Mouse (Mus musculus): Measurements from ENCODE around the gene Ehbp1.

The Ehbp1 gene

DNA sequence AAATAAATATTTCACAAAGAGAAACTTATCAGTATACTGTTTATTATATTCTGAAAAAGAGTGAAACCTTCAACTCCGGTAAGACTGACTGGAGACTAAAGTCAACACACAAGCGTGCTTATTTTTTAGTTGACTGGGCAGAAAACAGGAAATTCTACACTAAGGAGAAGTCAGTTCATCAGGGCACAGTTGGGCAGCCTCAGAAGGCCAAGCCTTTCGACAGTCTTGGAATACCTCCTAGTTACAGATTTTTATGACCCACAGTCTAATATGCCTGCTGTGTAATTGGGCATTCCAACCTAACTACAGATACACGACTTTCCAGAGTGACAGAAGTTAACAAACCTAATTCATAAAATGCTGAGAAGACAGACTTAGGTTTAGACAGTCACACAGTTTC is 145.3 kb downstream of the Ehbp1 start:
- no peak for DNase-seq (ENCODE audit: low spot score)

DNA sequence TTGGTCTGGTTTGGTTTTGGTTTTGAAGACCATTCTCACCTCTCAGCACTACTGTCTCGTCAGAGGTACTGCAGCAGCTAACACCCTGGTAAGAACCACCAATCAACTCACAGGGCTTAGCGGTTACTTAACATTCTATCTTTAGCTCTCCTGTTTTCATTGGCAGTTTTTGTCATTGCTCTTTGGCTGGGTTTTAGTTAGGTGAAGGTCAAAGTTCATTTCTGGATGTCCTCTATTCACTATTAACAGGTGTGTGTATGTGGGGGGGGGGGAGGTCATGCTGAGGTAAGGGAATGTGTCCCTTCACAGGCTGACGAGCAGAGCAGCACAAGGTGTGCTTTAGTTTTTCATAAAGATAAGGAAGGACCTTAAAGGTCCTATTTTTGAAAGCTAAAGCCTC is 147.5 kb downstream of the Ehbp1 start:
- DNase-seq (ENCODE audit: low spot score), result no peak

DNA sequence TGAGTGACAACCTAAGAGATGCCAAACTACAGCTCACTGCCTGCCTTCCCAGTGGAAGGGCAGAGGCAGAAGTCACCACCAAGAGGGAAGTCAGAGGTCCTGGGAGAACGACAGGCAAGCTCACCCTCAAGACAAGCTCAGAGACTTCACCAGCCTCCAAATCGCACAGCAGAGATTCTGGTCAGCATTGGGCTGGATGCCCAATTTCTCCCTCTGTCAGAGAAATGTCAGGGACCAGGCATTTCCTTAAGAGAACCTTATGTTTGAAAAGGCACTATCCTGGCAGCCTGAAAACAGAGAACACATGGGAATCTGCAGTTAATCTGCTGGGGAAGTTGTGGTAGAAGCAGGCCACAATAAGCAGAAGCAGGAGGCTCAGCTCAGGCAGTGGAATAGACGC is 151.5 kb downstream of the Ehbp1 start:
- DNase-seq (ENCODE audit: low spot score), result no peak

DNA sequence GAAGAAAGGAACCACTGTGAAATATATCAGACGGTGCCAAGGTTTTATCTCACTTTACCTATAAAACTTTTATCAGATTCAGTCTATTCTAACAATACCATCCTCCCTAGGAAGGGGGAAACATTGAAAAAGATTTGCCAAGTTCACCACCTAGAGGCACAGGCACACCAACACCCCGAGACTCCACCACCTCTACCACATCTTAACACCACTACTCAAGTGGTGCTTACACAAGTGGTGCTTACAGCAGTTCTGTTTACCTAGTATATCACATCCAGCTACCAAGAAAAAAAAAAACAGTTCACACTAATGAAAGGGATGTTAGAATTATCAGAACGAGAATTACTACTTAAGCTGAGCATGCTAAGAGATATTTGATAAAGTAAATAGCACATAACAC is 152.1 kb downstream of the Ehbp1 start:
- DNase-seq (ENCODE audit: low spot score), result no peak

DNA sequence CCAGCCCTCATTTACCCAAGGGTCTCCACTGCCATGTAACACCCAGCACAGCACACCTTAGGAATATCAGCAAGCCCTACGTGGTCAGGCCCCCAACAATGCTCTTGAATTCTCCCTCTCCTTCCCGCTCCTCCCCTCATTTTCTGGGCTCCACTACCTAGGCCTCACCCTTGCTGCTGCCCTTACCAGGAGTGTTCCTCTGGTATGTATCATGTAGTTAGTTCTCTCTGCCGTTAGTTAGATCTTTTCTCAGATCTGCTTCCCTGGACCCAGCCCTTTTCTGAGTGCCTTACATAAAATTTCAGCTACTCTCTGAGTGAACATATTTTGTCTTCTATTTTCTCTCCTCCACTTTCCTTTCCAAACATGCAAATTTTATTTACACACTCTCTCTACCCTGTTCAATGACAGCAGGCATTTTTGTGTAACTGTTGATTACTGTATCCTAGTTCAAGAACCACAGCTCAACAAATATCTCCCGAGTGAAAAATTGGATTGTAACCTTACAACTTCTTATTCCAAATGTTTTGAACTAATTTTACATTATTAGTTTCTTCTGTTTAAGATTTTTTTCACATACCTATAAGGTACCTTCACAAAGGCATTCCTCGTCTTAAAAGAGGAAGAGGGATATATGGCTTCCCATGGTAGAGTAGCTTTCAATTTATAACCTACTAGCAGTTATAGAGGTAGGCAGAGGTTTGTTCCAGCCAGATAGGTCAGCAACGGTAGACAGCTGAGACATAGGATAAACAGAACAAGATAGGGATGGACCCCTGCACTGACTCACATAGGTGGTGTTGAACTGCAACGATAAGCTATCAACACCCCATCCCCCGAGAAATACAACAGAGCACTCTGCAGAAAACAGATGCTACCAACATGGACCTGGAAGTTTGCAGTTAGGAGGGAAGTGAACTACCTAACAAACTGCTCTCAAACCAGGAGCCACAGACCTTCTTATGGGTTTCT is 160.3 kb downstream of the Ehbp1 start:
- DNase-seq (ENCODE audit: low spot score), result no peak

DNA sequence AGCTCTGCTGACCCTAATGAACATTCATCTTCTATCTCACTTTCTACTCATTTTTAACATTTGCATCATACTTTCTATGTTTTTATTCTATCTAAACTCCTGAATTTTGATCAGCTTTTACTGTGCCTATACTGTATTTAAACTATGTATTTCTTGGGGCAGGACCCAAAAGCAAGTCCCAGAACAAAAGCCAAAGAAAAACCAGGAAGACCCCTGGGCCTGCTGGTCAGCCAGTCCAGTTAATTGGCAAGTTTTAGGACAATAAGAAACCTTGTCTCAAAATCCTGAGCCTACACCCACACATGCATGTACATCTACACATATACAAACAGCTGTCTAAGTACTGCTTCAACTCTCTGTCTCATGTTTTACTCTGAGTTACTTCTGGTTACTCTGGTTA is 161.9 kb downstream of the Ehbp1 start:
- no peak for DNase-seq (ENCODE audit: low spot score)

DNA sequence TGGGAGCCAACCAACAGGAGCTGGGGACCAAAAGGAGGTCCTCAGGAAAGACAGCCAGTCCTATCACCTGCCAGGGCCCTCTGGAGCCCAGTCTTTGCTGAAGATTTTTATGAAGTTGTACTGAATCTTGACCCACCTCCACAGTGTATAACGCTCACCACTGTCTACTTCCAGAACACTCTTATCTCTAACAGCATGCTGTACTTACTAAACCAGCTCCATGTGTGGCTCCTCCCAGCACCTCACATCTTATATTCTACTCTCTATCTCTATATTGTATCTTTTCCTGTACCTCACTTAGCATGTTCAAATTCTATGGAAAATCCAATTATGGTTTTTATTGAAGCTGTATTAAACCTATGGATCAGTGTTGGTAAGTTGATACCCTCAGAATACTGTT is 163.5 kb downstream of the Ehbp1 start:
- DNase-seq (ENCODE audit: low spot score), result no peak

DNA sequence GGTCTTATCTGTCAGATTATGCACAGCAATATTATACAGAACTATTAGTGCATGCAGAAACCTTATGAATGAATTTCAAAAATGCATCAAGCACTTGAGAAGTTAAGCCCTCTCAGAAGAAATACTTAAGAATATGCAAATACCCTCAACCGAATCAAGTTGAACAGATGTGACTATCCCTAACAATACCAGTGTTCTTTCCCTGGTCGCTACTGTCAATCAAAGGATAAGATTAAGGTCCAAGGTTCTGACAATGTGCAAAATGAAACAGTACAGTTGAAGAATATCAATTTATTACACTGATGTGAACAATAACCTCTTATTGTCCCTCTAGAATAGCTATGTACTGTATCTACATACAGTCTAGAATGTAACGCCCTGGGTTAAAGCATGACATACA is 167.8 kb downstream of the Ehbp1 start:
- DNase-seq (ENCODE audit: low spot score), result no peak

DNA sequence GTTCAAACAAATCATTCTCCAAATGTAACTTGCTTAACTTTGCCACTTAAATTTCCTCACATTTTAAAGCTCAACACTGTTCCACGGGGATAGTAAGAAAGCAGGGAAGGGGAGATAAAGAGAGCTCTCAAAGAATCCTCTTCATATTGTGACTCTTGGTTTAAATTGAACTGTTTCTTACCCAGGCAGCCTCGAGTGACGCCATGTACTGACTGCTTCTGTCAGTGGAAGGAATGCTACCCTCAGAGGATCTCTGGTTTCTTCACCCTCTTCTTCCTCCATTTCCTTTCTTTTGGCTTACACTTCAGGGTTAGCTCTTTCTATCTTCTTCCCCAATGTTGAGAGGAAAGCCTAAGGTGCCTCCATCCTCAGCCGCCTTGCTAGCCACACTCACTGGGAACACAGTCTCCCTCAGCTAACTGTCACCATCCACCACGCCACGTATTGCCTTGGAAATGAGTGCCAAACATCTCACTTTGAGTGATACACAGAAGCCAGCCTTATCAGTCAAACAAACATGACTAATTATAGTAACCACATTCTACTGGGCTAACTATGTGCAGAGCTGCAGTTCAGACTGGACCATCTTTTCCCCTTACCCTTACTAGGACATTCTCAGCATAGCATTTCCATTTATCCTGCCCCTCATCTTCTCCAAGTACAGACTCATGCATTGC is 171.0 kb downstream of the Ehbp1 start:
- DNase-seq (ENCODE audit: low spot score), result no peak

DNA sequence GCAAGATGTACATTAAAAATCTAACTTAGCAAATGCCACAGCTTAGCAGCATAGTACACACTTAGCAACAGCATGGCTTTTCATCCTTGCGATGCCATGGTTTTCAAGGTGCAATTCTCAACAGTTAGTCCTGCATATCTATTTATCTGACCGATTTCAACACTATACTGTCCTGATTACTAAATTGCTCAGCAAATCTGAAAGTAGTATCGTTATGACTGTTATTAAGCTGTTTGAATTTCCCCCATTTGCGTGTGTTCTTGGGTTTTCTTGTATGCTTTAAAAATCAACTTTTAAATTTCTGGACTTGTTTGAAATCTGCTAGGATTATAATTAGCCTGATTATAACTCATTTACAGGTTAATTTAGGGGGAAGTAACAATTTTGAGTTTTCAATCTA is 184.2 kb downstream of the Ehbp1 start:
- DNase-seq (ENCODE audit: low spot score), result no peak

DNA sequence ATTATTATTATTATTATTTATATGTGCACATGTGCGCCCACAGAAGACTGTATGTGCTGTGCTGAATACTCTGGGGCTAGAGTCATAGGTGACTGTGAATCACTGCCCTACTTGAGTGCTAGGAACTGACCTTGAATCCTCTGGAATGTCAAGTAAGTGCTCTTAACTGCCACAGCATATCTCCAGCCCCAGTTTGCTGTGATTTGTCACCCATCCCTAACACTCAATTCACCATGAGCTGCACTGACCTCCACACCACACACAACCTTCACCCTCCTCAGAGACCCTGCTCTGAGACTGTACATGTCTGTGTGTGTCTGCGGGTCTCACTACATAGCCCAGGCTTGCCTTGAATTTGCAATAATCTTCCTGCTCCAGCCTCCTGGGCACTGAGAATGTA is 185.9 kb downstream of the Ehbp1 start:
- DNase-seq (ENCODE audit: low spot score), result no peak

DNA sequence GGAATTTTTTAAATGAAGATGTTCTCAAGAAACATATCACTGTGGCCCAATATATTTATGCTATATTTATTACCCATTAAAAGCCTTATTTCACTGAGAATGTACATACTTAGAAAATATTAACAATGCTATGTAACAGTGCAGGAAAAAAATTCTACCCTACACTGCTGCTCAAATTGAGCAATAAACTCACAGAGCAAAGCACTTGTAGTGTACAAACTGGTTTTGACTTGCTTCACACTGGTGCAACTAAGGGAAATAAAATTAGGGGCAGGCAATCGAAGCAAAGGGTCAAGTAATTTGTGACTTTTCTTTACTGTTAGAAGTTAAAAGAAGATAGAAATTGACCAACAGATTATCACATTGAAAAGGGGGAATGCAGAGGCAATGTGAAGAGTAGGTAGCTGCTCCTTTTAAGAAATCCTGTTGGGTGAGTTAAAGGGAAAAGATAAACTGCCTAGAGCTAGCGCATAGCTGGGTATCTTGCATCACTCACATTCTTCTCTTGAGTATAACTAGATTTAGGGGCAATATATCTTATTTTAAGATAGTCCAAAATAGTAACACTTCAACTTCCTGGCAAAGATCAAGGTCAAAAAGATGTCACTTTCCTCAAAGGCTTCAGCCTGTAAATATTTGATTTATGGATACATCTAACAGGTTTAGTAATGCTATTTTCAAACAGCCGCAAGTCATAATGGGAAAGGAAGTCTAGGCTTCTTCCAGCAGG is 186.6 kb downstream of the Ehbp1 start:
- DNase-seq (ENCODE audit: low spot score), result no peak

DNA sequence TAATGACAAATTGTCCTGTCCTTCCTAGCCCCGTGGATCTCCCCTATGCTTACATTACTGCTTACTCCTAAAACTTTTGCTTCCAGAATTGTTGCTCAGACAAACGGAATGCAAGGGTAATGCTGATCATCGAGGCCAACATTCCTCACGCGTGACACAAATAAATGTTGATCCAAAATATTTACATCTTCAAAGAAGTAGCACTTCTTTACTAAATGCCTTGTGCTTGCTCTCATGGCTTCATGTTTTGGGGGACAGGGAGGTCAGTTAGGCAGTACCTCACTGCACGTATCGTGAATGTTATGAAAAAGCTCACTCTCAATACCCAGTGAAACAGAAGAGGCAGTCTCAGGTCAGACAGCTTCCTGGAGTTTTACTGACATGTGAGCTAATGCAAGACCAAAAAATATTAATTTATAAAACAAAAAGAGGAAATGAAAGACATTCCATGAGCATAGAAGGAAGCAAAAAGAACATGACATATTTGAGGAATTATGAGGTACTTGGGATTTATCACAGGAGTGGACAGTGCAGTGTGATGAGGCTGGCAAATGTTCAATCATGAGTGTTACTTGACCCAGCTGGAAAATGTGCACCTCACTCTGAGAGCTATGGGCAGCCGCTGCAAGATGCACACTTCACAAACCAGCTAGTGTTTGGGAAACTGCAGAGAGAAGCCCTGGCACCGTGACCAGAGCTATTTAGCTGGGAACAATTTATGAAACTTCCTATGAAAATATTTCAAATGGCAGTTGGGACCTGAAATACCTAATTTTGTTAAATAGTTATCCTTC is 187.4 kb downstream of the Ehbp1 start:
- DNase-seq (ENCODE audit: low spot score), result no peak

DNA sequence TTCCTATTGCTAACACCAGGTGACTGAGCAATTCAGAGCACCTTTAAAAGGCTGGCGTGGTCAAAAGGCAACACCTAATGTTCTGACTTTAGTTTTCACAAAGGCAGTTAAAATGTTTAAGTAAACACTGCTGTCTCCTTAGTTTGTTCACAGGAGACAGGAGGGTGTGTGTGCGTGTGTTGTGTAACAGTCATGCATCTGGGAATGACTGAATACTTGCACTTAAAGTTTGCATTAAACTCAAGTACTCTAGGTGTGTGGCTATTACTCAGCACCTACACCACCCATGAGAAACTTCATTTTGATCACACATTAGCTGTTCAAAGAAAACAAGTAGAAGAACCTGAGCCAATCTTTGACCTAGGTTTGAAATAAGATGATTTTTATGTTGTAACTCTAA is 201.4 kb downstream of the Ehbp1 start:
- DNase-seq (ENCODE audit: low spot score), result no peak

DNA sequence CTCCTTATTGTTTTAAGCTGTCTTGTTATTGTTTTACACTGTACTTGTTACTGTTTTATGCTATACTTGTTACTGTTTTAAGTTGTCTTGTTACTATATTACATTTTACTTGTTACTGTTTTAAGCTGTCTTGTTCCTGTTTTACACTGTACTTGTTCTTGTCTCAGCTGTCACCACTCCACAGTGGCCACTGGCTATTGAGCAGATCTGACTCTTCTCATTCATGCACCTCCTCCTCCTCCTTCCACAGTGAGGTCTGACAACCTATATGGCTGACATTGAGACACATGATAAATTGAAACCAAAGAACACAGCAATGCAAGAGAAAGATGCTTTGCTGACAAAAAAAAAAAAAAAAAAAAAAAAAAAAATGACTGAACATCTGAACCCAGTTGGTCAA is 203.6 kb downstream of the Ehbp1 start:
- no peak for DNase-seq (ENCODE audit: low spot score)

DNA sequence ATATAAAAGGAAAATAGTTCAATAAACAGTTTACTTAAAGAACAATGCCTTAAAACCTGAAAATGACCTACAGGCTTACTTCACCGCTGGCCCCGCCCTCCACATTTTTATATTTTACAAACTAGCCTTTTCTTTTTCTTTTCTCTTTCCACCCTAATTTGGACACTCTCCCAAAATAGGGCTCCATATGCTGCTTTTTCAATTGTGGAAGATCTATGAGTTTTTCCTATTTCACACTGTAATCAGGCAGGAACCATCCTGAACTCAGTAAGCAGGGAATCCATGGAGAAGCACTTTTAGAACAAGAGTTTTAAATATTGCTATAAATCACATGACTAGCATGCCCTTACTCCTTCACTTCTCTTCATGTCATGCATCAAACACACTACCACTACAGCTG is 216.9 kb downstream of the Ehbp1 start:
- no peak for DNase-seq (ENCODE audit: low spot score)

DNA sequence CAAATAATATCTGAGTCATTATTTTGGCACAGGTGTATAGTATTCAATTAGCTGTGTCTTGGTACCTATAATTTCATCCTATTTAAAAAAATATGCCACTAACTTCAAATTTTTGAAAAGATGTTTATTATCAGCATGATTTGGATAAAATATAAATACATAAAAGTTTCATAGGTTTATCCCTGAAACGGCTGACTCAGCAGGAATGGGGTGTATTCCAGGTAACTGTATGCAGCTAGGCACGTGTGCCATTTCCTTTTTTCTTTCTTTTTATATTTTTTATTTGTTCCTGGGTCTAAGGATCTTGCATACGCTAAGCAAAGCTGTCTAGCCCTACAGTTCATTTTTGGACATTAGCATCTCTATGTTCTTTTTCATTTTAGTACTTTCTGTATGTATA is 223.2 kb downstream of the Ehbp1 start:
- DNase-seq (ENCODE audit: low spot score), result no peak

DNA sequence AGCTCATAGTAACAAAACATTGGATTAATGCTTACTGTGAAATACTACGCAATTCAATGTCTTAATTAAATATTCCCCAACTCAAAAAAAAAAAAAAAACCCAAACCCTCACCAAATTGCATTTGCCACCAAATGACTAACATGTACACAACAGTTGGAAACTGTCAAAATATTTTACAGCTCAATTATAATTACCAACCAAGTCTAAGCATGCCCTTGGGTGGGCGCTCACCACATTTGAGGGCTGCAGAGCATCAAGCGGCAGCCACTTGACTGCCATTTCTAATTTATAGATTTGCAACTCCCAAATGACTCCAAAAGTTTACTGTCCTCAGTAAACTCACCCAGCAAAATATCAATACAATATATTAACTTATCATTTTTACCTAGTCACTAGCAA is 229.9 kb downstream of the Ehbp1 start:
- no peak for DNase-seq (ENCODE audit: low spot score)

DNA sequence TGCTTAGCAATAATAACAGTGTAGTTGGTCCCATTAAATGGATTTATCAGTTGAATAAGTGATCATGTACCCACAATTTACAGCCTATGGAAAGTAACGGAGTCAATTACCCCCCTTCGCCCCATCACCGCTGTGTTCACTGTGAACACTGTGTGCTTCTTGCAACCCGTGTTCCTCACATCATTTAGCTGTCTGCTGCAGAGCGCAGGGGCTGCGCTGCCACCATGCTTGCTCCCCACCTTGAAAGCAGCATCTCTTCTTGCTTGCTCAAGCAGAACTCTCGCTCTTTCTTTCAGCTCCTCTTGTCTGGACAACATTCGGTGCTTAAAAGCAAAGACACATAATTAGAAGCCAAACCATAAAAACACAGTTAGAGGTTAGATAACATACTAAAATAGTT is 252.7 kb downstream of the Ehbp1 start:
- no peak for DNase-seq (ENCODE audit: low spot score)

DNA sequence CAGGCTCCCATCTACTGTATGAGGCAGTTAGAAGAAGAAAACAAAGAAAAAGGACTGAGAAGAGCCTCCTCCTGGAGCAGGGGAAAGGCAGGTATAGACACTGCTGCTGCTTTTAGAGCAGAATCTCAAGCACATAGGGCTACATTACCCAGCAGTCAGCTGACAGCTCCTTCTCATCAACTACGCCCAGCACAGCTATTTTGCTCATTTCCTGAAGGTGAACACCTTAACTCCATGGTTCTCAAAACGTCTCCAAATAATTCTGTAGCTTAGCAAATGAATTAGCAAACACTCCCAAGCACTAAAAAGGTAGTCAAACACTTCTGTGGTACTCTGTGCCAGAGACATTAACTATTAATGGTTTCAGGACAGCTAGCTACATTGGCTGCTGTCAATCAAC is 278.7 kb downstream of the Ehbp1 start:
- no peak for DNase-seq (ENCODE audit: low spot score)

DNA sequence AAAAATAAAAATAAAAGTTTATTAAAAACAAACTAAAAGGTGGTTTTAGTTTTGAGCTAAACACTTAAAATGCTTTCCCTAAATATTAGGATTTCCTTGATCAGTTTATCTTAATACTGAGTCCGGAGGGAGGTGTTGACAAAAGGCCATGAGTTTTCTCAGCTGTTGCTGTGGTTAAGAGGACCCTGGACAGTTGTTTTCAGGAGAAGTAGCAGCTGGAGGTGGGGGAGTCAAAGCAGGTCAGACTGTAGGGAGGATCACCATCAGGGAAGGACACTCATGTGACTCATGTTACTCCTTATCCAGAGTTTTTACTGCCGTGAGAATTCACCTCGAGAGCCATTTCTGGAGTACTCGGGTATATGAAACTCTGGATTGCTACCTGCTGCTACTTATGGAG is 280.4 kb downstream of the Ehbp1 start:
- DNase-seq (ENCODE audit: low spot score), result no peak

DNA sequence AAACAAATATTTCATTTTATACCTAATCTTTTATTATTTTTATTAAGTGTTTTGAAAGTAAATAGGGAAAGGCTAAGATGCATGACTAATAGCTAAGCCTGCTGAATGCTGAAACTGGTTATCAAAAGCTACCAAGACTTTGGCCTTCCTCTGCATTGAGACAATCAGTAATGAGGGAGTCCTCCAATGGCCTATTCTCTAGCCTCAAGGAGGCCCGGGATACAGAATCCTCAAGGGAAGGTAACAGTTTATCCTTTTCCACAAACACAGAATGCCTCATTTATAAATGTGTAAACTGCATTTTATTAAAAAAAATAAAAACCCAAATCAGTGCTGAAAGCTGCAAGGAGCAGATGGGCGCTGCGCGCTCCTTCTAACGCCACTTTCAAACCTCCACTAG is 284.6 kb downstream of the Ehbp1 start:
- no peak for DNase-seq (ENCODE audit: low spot score)

All from testis, postnatal 14 days (tissue).